Mouse (Mus musculus) embryo, embryonic 11 days (tissue): ENCODE measurements around the gene Lipf.

Source experiments
- DNase-seq: peaks from one replicate; pipeline ENCODE4 v3.0.0-alpha.2; 2015

Lipf gene

GRCm38 (mm10) chr19:33960887-33961286 lies at the start of gene Lipf:
Gene Lipf, plus strand, starts transcription at chr19:33961187.
- no peak for DNase-seq

GRCm38 (mm10) chr19:33924099-33924498 lies 36.9 kb upstream of the Lipf start:
- DNase-seq, result no peak

- peak; percentile 61 for DNase-seq
Observed at GRCm38 (mm10) chr19:33979007-33979406, 18.0 kb downstream of the Lipf start.

- DNase-seq, result peak; percentile 1
Observed at GRCm38 (mm10) chr19:33983043-33983442, 22.1 kb downstream of the Lipf start.

- no peak for DNase-seq
Observed at GRCm38 (mm10) chr19:34008002-34008401, 47.0 kb downstream of the Lipf start, which contains the start of gene Lipk. Gene Lipk, plus strand, starts transcription at chr19:34008290.

GRCm38 (mm10) chr19:34021440-34022172 lies 60.6 kb downstream of the Lipf start:
- no peak for DNase-seq

- DNase-seq, result peak; percentile 50
Observed at GRCm38 (mm10) chr19:34022759-34023158, 61.8 kb downstream of the Lipf start.
